Mouse (Mus musculus) midbrain, embryonic 16.5 days (tissue): Measurements from ENCODE around the gene Sh2d7. TPM values are rescaled to one million over a fixed set of nuclear protein-coding genes. Genes with fewer than 3 reads are reported as not detected.

Source experiments
- ATAC-seq: fragments of 200-750 bp; cut with Nextera tagmentation; 2 replicates; pipeline ENCODE4 v1.8.0; 2017; ENCODE audit warnings: moderate TSS enrichment
- H3K27ac ChIP-seq: fragments of 300-500 bp; sonication (generic); 2 replicates; pipeline ENCODE4 v1.5.1; 2014; ENCODE audit warnings: mild to moderate bottlenecking, low read length, mixed read lengths
- H3K27me3 ChIP-seq: fragments of 300-500 bp; sonication (generic); 2 replicates; pipeline ENCODE4 v1.6.1; 2014; ENCODE audit warnings: low read depth, low read length, mixed read lengths; ENCODE audit not compliant: control insufficient read depth, insufficient read depth
- H3K36me3 ChIP-seq: fragments of 300-500 bp; sonication (generic); 2 replicates; pipeline ENCODE4 v1.6.1; 2014; ENCODE audit warnings: mild to moderate bottlenecking, low read length, moderate library complexity, mixed read lengths; ENCODE audit not compliant: control insufficient read depth, insufficient read depth
- H3K4me1 ChIP-seq: fragments of 300-500 bp; sonication (generic); 2 replicates; pipeline ENCODE4 v1.6.1; 2014; ENCODE audit warnings: mild to moderate bottlenecking, low read length, mixed read lengths; ENCODE audit not compliant: control insufficient read depth, insufficient read depth
- H3K4me2 ChIP-seq: fragments of 300-500 bp; sonication (generic); 2 replicates; pipeline ENCODE4 v1.6.1; 2014; ENCODE audit warnings: mild to moderate bottlenecking, low read length, mixed read lengths
- H3K4me3 ChIP-seq: fragments of 300-500 bp; sonication (generic); 2 replicates; pipeline ENCODE4 v1.5.1; 2014; ENCODE audit warnings: low read depth, mild to moderate bottlenecking, low read length, moderate library complexity, mixed read lengths
- H3K9ac ChIP-seq: fragments of 300-500 bp; sonication (generic); 2 replicates; pipeline ENCODE4 v1.6.1; 2014; ENCODE audit warnings: low read depth, low read length, mixed read lengths
- H3K9me3 ChIP-seq: fragments of 300-500 bp; sonication (generic); replicated peaks from 2 replicates; pipeline ENCODE4 v1.6.1; 2014; ENCODE audit warnings: mild to moderate bottlenecking, low read length, mixed read lengths; ENCODE audit not compliant: control insufficient read depth, poor library complexity, severe bottlenecking
- WGBS: fragments of 180-500 bp; shearing (Covaris S2); extraction: QIAGEN DNeasy Blood & Tissue Kit; methylation state at CpG from one replicate; pipeline ENCODE4 v1.1.7; 2014; 5-methylcytosine and 5-hydroxymethylcytosine counted together
- polyA plus RNA-seq: library from polyadenylated mRNA; unstranded; fragments of >200 nt; fragmentation: Nextera tagmentation; extraction: Ambion mirVana; gene quantifications from 2 replicates; pipeline ENCODE4 v1.2.1, GENCODE M21; 2015

The Sh2d7 gene
- polyA plus RNA-seq: not detected in 2 replicates

DNA sequence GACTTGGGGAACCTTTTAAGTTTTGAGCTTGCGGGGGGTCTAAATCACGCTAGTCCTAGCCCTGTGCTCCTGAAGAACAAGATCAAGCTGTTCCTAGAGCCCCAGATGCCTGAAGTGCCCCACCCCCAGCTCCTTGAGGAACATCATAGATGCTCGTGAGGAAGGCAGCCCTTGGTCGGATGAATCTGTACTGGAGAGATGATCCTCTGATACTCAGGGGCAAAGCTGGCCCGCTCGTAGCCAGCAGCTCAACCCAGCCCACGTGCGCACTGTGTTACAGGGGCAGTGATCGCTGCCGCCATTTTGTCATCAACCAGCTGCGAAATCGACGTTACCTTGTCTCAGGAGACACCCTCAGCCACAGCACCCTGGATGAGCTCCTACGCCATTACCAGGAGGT is at the start of gene Sh2d7:
TSS of gene Sh2d7 (plus strand) at position 301 of the 400 bp plus-strand sequence.
- no peak within 1 kb of the TSS for H3K4me3 ChIP-seq
- peaks cover 4% of the 10 kb centered on the region for H3K4me1 ChIP-seq
- WGBS: 95% methylated on average over 14 of the region's 14 CpGs
- H3K9ac ChIP-seq: no peak within 1 kb of the TSS
- no peak within 1 kb of the TSS for H3K27ac ChIP-seq
- no peaks in the 10 kb centered on the region for H3K9me3 ChIP-seq
- H3K36me3 ChIP-seq: no peaks in the 10 kb centered on the region
- H3K27me3 ChIP-seq: no peaks in the 10 kb centered on the region
- no peak for ATAC-seq
- H3K4me2 ChIP-seq: no peak within 1 kb of the TSS

DNA sequence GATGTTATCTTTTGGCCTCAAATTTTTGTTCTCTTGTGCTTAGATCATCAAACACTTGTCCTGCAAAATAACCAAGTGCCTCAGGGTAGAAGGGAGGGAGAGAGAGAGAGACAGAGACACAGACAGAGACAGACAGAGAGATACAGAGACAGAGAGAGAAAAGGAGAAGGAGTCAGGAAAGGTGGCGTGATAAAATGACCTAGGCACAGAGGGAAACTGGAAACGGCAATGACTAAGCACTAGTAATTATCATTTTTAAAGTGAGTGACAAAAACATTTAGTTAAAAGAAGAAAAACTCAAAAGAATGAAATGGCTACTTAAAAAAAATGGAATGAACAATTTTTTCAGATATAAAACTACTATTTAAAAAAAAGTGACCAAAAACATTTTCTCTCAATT is 49.2 kb upstream of the Sh2d7 start:
- Histone ChIP-seq H3K27me3 (no peaks in the 10 kb centered on the region), H3K36me3 (no peaks in the 10 kb centered on the region), H3K9me3 (no peaks in the 10 kb centered on the region), H3K4me1 (no peaks in the 10 kb centered on the region), H3K9ac (no peak overlapping the region), H3K4me3 (no peak overlapping the region), H3K4me2 (no peak overlapping the region), H3K27ac (no peak overlapping the region)
- 72% methylated on average over 2 of the region's 2 CpGs for WGBS
- no peak for ATAC-seq

DNA sequence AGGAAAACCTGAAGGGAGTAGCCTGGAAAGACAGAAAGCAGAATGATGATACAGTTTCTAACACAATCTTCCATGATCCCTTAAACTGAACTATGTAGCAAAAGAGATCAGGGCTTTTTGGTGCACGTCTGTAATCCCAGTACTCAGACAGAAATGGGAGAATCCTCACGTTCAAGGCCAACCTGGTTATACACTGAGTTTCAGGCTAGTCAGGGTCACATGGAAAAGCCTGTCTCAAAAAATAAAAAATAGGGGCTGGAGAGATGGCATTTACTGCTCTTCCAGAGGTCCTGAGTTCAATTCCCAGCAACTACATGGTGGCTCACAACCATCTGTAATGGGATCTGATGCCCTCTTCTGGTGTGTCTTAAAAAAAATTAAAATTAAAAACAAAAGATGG is 48.4 kb upstream of the Sh2d7 start:
- WGBS: 86% methylated on average over 2 of the region's 2 CpGs
- Histone ChIP-seq H3K9me3 (no peaks in the 10 kb centered on the region), H3K27ac (no peak overlapping the region), H3K4me1 (no peaks in the 10 kb centered on the region), H3K27me3 (no peaks in the 10 kb centered on the region), H3K36me3 (no peaks in the 10 kb centered on the region), H3K4me3 (no peak overlapping the region), H3K9ac (no peak overlapping the region), H3K4me2 (no peak overlapping the region)
- no peak for ATAC-seq

DNA sequence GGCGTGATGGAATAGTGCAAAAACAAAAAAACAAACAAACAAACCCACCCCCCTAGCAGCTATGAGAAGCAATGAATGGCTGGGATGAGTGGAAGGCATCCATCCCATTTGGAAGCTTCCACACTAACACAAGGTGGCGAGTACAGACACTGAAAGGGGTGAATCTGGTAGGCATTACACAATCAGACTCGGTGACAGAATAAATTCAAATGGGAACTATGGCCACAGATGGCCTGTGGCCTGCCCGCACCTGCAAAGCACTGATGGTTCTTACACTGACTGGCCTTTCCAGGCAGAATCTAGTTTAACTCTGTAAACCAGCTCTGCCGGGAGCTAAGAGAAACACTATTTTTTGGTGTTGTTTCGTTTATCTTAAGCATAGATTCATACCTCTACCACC is 39.5 kb upstream of the Sh2d7 start:
- H3K9ac ChIP-seq: peak overlapping the region; percentile 34; the same call in 1 of the 2 replicates
- H3K36me3 ChIP-seq: no peaks in the 10 kb centered on the region
- H3K27ac ChIP-seq: no peak overlapping the region
- H3K9me3 ChIP-seq: no peaks in the 10 kb centered on the region
- no peak for ATAC-seq
- 83% methylated on average over 6 of the region's 6 CpGs for WGBS
- no peaks in the 10 kb centered on the region for H3K27me3 ChIP-seq
- peak overlapping the region; percentile 70 for H3K4me2 ChIP-seq
- peak overlapping the region; percentile 94 for H3K4me3 ChIP-seq
- H3K4me1 ChIP-seq: peaks cover 28% of the 10 kb centered on the region

DNA sequence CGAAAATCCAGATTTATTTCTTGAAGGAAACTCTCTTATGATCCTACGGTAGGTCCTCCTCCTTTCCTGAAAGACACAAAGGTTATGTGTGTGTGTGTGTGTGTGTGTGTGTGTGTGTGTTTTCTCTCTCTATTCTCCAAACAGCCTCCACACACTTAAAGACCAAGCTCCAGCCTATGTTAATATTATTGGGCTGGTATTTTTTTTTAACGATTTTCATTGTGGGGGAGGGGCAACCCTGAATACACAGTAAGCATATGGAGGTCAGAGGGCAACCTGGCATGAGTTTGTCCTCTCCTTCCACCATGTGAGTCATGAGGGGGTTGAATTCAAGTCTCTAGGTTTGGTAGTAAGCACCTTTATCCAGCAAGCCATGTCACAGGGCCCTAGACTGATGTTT is 39.0 kb upstream of the Sh2d7 start:
- no peak for ATAC-seq
- Histone ChIP-seq H3K4me1 (peaks cover 28% of the 10 kb centered on the region), H3K9me3 (no peaks in the 10 kb centered on the region), H3K9ac (no peak overlapping the region), H3K4me2 (peak overlapping the region; percentile 70), H3K27me3 (no peaks in the 10 kb centered on the region), H3K27ac (no peak overlapping the region), H3K36me3 (no peaks in the 10 kb centered on the region), H3K4me3 (peak overlapping the region; percentile 94)
- WGBS: 85% methylated on average over 3 of the region's 3 CpGs

DNA sequence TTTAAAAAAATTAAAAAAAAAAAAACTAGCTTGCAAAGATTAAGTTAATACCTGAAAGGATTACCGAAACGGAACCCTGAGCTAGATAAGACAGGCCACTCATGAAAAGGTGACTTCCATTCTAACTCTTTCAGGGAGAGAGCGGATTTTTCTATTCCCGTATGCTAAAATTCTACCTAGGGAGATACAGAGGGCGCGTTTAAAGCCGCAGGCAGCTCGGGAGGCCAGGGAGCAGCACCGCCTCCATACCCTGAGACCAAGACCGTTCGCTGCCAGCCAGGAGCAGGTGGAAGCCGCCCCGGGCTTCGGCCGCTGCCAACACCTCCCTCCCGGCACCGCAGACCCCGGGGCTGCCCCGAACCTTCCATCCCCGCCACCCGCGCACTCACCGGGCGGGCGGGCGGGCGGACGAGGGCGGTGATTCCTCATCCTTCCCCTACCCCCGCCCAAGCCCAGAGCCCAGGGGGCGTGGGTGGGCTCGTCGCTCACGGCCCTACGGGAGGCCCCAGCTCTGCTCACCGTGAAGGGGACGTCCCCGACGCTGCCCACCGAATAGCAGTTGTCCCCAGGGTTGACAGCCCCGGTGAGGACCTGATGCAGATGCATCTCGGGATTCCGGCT is 37.8 kb upstream of the Sh2d7 start:
- WGBS: 0% methylated on average over 41 of the region's 43 CpGs
- Histone ChIP-seq H3K4me1 (peaks cover 28% of the 10 kb centered on the region), H3K27ac (peak overlapping the region; percentile 94), H3K9ac (peak overlapping the region; percentile 98), H3K36me3 (no peaks in the 10 kb centered on the region), H3K9me3 (no peaks in the 10 kb centered on the region), H3K4me3 (peak overlapping the region; percentile 94), H3K4me2 (peak overlapping the region; percentile 70), H3K27me3 (no peaks in the 10 kb centered on the region)
- peak; percentile 70 for ATAC-seq

DNA sequence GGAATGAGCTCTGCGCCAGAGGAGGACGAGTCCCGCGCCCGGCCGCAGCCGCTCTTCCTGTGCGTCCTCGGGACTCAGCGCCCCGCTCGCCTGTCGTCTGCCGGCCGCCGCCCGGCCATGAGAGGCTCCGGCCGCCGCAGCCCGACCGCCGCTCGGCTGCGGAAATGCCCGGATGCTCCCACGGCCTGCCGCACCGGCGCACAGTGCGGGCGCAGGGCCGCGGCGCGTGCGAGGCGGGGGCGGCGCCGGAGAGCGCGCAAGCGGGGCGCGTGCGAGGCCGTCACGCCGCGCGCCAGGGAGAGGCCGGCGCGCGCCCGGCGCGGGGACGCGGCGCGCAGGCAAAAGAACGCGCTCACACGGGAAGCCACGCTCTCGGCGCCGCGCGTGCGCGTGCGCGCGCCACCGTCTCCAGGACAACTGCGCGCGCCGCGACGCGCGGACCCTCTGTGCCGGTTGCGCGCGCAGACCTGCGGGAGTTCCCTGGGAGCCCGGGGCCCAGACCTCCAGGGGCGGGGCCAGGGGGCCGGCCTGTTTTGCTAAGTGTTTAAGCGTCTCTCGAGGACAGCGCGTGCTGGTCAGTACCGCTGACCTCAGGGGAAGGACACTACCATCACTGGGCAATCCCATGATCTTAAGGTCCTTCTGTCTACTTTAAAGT is 37.2 kb upstream of the Sh2d7 start, which contains the start of gene Dmxl2:
TSS of gene Dmxl2 (minus strand) at position 174 of the 658 bp plus-strand sequence.
- under 1% methylated on average over 59 of the region's 99 CpGs for WGBS

DNA sequence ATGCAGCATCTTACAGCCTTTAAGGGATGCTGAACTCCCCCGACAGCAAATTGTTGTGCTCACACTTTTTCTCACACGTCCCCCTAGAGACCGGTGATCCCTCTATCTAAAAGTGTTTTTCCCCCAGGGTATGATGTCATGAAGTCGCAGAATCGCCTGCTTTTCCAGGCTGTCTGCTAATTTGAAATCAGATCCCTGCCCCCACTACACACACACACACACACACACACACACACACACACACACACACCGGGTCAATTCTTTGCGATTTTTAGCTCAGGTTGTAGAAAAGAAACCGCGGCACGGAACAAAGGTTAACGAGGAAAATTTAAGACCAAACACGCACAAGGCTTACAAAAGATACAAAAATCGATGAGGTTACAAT is 36.7 kb upstream of the Sh2d7 start:
- no peaks in the 10 kb centered on the region for H3K9me3 ChIP-seq
- peak overlapping the region; percentile 94 for H3K27ac ChIP-seq
- 2% methylated on average over 13 of the region's 13 CpGs for WGBS
- H3K27me3 ChIP-seq: no peaks in the 10 kb centered on the region
- no peak for ATAC-seq
- H3K4me2 ChIP-seq: peak overlapping the region; percentile 70
- peak overlapping the region; percentile 98 for H3K9ac ChIP-seq
- no peaks in the 10 kb centered on the region for H3K36me3 ChIP-seq
- H3K4me3 ChIP-seq: peak overlapping the region; percentile 94
- peaks cover 28% of the 10 kb centered on the region for H3K4me1 ChIP-seq

More for the DNA sequence above, 37.2 kb upstream of the Sh2d7 start, which contains the start of gene Dmxl2:
- ATAC-seq: peak; percentile 95
- H3K27me3 ChIP-seq: no peaks in the 10 kb centered on the region
- peak within 1 kb of the TSS; percentile 98 for H3K9ac ChIP-seq
- no peaks in the 10 kb centered on the region for H3K36me3 ChIP-seq
- H3K9me3 ChIP-seq: no peaks in the 10 kb centered on the region
- peak within 1 kb of the TSS; percentile 94 for H3K4me3 ChIP-seq
- H3K4me1 ChIP-seq: peaks cover 28% of the 10 kb centered on the region
- H3K4me2 ChIP-seq: peak within 1 kb of the TSS; percentile 70
- H3K27ac ChIP-seq: peak within 1 kb of the TSS; percentile 94

DNA sequence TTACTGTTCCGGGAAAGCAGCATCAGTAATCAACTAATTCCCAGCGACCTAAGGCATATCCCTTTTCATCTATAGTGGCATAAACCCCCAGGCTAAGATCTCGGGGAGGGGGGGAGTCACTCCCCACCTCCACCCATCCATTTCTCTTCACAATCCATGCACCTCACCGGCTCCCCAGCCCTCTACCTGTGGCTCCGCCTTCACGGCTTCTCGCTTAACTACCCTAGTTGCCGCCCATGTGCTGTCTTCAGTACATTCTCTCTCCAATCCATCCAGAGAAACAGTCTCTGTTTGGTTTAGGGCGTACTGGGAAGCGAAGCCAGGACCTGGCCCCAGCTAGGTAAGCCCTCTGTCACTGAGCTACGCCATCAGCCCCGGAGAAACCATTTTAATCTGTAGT is 35.9 kb upstream of the Sh2d7 start:
- Histone ChIP-seq H3K4me2 (peak overlapping the region; percentile 70), H3K27me3 (no peaks in the 10 kb centered on the region), H3K9ac (peak overlapping the region; percentile 51; the same call in 1 of the 2 replicates), H3K27ac (no peak overlapping the region), H3K4me1 (peaks cover 26% of the 10 kb centered on the region), H3K36me3 (no peaks in the 10 kb centered on the region), H3K9me3 (no peaks in the 10 kb centered on the region), H3K4me3 (peak overlapping the region; percentile 94)
- ATAC-seq: no peak
- 11% methylated on average over 12 of the region's 12 CpGs for WGBS
